Mouse (Mus musculus): ENCODE data around the gene Jmjd1c.
A peak's percentile ranks its signal among the peaks of the same experiment; 100 is the strongest.

Jmjd1c gene

GRCm38 (mm10) chr10:67095798-67096620 is at the start of gene Jmjd1c:
Gene Jmjd1c (plus strand): TSS chr10:67096125.
- DNase-seq: peak; percentile 79

- DNase-seq: no peak
Observed at GRCm38 (mm10) chr10:67047712-67048645, 47.9 kb upstream of the Jmjd1c start.

GRCm38 (mm10) chr10:67048871-67049615 is 46.9 kb upstream of the Jmjd1c start:
- DNase-seq: no peak

- DNase-seq: no peak
Observed at GRCm38 (mm10) chr10:67049621-67050020, 46.3 kb upstream of the Jmjd1c start.

- DNase-seq: no peak
Observed at GRCm38 (mm10) chr10:67050766-67051165, 45.2 kb upstream of the Jmjd1c start.

- DNase-seq: no peak
Observed at GRCm38 (mm10) chr10:67051466-67051865, 44.5 kb upstream of the Jmjd1c start.

- DNase-seq: no peak
Observed at GRCm38 (mm10) chr10:67052429-67052828, 43.5 kb upstream of the Jmjd1c start.

GRCm38 (mm10) chr10:67053475-67053874 is 42.5 kb upstream of the Jmjd1c start:
- DNase-seq: no peak

- no peak for DNase-seq
Observed at GRCm38 (mm10) chr10:67055867-67056856, 39.8 kb upstream of the Jmjd1c start.

- DNase-seq: no peak
Observed at GRCm38 (mm10) chr10:67057208-67057607, 38.7 kb upstream of the Jmjd1c start.

- no peak for DNase-seq
Observed at GRCm38 (mm10) chr10:67057696-67058095, 38.2 kb upstream of the Jmjd1c start.

- no peak for DNase-seq
Observed at GRCm38 (mm10) chr10:67058297-67058696, 37.6 kb upstream of the Jmjd1c start.

GRCm38 (mm10) chr10:67058702-67059101 is 37.2 kb upstream of the Jmjd1c start:
- DNase-seq: no peak

- DNase-seq: no peak
Observed at GRCm38 (mm10) chr10:67061367-67061801, 34.5 kb upstream of the Jmjd1c start.

GRCm38 (mm10) chr10:67061823-67062222 is 34.1 kb upstream of the Jmjd1c start:
- no peak for DNase-seq

- no peak for DNase-seq
Observed at GRCm38 (mm10) chr10:67065277-67065887, 30.5 kb upstream of the Jmjd1c start.

- no peak for DNase-seq
Observed at GRCm38 (mm10) chr10:67065927-67066326, 30.0 kb upstream of the Jmjd1c start.

GRCm38 (mm10) chr10:67066421-67066820 is 29.5 kb upstream of the Jmjd1c start:
- DNase-seq: no peak

- no peak for DNase-seq
Observed at GRCm38 (mm10) chr10:67069013-67069412, 26.9 kb upstream of the Jmjd1c start.

- DNase-seq: no peak
Observed at GRCm38 (mm10) chr10:67071389-67071788, 24.5 kb upstream of the Jmjd1c start.

GRCm38 (mm10) chr10:67071884-67072283 is 24.0 kb upstream of the Jmjd1c start:
- DNase-seq: no peak

Measured in right cerebral cortex, postnatal 14 days (tissue).